Mouse (Mus musculus) granulocyte monocyte progenitor cell, adult 5-6 weeks (primary cell): Measurements from ENCODE around the gene Dnajb13. TPM values are rescaled to one million over a fixed set of nuclear protein-coding genes. Genes with fewer than 3 reads are reported as not detected.
A peak's percentile ranks its signal among the peaks of the same experiment; 100 is the strongest.
"Not testable (repeated sequence)": the region's sequence is repeated elsewhere in the genome, so short reads cannot be mapped to it uniquely, and the experiment has no call there.

ENCODE experiments used
- ATAC-seq: replicated peaks from 2 replicates; pipeline ENCODE4 v1.8.0; 2016; ENCODE audit warnings: mild to moderate bottlenecking, moderate TSS enrichment, inconsistent platforms; ENCODE audit not compliant: poor library complexity, severe bottlenecking
- total RNA-seq, 2 experiments: library from RNA; stranded (forward) in 1 of 2; stranded (reverse) in 1 of 2; fragments of 200-712, 200-1000 nt in 1 of 2; fragments of >200 nt in 1 of 2; fragmentation: Nextera tagmentation in 1 of 2; gene quantifications; 2 replicates each; pipeline ENCODE4 v1.2.3; 2014 to 2017

Gene Dnajb13
- total RNA-seq, 2 experiments from 2014 or later: not detected

GRCm38 (mm10) chr7:100493117-100493483, 21.7 kb downstream of the Dnajb13 start, which contains the start of gene Ucp2:
Gene Ucp2 (plus strand): TSS chr7:100493337.
- ATAC-seq: peak; percentile 75

DNA sequence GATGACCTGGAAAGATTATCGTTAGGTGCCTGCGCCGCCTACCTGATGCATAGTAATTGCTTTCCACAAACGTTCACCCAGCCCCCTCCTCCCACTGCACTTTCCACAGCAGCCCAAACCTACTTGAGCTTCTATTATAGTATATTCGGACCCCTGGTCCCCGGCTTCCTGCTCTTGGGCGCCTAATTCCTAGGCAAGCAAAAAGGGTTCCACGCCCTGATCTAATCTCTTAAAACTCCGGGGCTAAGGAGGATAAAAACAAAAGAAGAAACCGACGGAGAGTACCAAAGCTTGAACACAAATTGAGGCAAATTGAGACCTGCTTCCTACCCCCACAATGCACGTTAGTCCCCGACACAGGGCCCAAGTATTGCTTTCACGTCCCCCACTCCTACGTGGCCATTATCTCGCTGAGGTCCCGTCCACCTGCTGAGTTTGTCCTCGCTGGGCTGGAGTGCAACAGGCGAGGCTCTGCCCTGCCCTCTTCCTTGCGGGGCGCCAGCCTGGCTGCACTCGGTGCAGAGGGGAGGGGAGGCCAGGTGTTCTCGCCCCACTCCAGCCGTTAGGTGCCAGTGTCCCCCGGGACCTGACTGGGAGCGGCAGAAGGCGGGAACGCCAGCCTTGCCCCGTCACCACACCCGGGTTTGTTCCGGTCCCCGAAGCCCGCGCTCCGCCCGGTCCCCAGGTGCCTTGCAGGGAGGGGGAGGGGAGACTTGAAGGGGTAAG, 22.2 kb downstream of the Dnajb13 start:
- ATAC-seq: no peak

DNA sequence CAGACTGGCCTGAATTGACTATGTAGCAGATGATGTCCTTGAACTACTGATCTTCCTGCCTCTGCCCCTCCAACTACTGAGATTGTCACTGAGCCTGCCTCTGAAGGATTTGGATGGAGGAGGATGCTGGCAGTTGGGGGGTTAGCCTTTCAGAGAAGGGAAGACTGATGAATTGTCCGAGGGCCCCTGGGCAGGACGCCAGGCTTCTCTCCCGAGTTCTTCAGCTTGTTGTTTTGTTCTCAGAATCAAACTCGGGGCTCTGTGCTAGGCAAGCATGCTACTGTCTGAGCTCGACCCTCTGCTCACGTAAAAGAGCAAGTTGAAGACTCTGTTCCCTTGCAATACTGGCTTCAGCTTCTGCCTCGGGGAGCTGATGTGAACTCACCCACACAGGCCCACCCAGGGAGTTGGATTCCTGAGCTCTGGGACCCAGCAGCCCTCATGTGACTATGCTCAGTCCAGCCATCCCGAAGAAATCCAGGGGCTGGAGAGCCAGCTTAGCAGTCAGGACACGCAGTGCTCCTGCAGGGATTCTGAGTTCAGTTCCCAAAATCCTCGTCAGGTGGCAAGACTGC, 26.2 kb downstream of the Dnajb13 start:
- ATAC-seq: no peak

GRCm38 (mm10) chr7:100487301-100487700, 27.5 kb downstream of the Dnajb13 start:
- 0 out of 2 replicates have a peak, but pooled peaks have one; percentile 23 for ATAC-seq

- peak; percentile 88 for ATAC-seq
These were observed 30.3 kb downstream of the Dnajb13 start for GRCm38 (mm10) chr7:100484493-100484892.

- not testable (repeated sequence) for ATAC-seq
These were observed 32.7 kb downstream of the Dnajb13 start for GRCm38 (mm10) chr7:100482046-100482445.

GRCm38 (mm10) chr7:100480175-100480574, 34.6 kb downstream of the Dnajb13 start:
- no peak for ATAC-seq

GRCm38 (mm10) chr7:100479823-100480164, 35.0 kb downstream of the Dnajb13 start:
- ATAC-seq: no peak

- no peak for ATAC-seq
These were observed 35.5 kb downstream of the Dnajb13 start for GRCm38 (mm10) chr7:100479100-100479822.

- no peak for ATAC-seq
These were observed 40.1 kb downstream of the Dnajb13 start for GRCm38 (mm10) chr7:100474680-100475079.

DNA sequence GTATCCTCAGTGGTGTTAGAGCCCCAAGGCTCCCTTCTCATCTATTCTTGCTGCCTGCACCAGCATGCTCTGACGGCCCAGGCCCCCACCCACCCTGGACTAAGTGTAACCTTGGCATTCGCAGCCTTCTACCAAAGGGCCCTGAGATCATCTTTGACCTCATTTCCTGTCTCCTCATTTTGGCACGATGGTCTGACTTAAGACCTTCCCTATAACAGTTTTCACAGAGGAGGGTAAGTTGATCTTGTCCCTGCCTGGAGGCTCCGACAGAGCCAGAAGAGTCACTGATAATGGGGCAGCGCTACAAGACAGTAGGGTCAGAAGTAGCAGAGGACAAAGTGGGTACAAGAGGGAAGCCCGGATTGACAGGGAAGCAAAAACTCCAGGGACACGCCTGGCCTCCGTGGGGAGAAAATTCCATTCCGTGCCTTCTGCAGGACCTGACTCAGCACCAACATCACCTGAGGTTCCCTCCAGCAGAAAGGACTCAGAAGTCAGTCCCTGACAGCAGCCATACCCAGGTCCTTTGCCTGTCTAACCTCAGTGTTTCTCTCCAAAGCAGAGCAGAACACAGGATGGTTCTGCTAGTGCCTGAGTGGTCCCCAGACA, 40.8 kb downstream of the Dnajb13 start:
- ATAC-seq: no peak

GRCm38 (mm10) chr7:100472777-100473176, 42.0 kb downstream of the Dnajb13 start, which contains the start of gene Ucp3:
Gene Ucp3 (plus strand): TSS chr7:100472990.
- no peak for ATAC-seq

DNA sequence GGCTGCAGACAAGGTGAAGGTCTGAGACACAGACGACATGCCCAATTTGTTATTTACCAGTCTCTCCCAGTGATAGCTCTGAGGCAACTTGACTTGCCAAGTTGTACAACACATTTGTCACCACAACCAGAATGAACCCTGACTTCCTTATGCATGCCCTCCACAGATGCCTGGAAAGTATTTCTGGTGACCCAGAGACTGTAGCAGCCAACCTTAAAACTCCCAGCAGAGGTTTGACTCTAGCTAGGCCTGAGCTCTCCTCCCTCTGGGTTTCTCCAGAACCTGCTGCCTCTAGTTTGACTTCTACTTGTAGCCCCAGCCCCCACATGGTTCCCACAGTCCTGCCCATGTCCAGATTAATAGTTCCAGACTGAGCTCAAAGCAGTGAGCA, 43.4 kb downstream of the Dnajb13 start:
- no peak for ATAC-seq

- no peak for ATAC-seq
These were observed 43.9 kb downstream of the Dnajb13 start for GRCm38 (mm10) chr7:100470796-100471406.

GRCm38 (mm10) chr7:100469502-100469901, 45.3 kb downstream of the Dnajb13 start:
- no peak for ATAC-seq

GRCm38 (mm10) chr7:100468761-100469160, 46.0 kb downstream of the Dnajb13 start:
- ATAC-seq: no peak

- no peak for ATAC-seq
These were observed 47.8 kb downstream of the Dnajb13 start for GRCm38 (mm10) chr7:100466781-100467510.

DNA sequence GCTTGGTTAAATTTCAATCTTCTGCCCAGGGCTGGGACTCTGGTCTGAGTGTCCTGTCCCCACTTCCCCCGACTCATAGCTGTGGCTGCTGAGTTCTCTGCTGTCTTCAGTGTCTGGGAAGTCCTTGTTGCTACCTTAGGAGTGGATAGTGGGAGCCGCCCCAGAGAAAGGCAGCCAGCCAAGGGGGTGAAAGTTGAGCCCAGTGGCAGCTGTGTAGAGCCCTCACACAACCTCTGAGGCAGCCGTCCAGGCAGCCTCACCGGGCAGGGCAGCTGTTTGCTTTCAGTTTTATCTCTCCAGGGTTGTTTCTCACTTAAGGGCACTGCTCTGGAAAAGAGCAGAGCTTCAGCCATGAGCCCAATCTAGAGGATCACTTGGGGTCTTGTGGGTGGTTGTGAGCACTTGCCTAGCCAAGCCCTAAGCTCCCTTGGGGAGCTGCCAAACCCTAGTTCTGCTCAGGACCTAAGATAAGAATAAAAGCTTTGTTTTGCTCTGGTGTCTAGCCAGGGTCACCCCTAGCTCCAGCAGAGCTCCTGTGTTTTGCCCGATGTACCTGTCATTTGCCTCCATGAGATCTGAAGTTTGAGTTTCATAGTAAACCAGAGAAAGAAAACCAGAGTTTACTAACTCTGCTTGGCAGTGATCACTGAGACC, 49.0 kb downstream of the Dnajb13 start:
- ATAC-seq: no peak

DNA sequence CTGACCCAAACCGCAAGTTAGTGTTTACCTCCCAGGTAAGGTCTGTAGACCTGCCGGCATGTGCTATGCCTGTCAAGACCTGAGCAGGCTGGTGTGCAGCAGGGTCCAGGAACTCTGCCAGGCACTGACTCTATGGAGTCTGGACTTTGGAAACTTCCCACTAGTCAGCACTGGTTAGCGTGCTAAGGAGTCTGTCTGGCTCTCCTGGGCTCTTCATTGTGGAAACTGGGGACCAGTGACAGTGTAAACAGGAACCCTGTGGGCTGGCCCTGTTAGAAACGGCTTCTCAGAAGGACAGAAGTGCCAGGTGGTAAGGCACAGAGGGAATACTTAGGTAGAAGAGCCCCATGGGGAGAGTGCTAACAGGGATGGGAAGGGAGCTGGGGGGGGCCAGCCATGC, 49.5 kb downstream of the Dnajb13 start:
- ATAC-seq: no peak
